In genomic region chr10:94118993-94119392, GRCm38 (mm10) we compare ENCODE assay signal across 16 mouse cellular contexts.
"Had no signal": no experiment of that assay in that cellular context is flagged by ENCODE, and none has a peak within 500 bp of the region (broad histone marks: within the 10 kb centered on the region; RNA-seq: fewer than 3 reads in every experiment).

No protein-coding gene starts in this region.

- H3K4me2 ChIP-seq: hindbrain, embryonic 15.5 days; limb, embryonic 12.5 days; neural tube, embryonic 15.5 days; stomach, embryonic 15.5 days had no signal

- DNase-seq: kidney, adult 8-10 months; kidney, postnatal 25 days; layer of hippocampus, adult 9-11 months; layer of hippocampus, postnatal 36 days; lung, adult 18-20 months; lung, postnatal 36 days; spleen, adult 18-20 months; thymus, adult 2 months; thymus, postnatal 25 days had no signal

- H3K4me3 ChIP-seq: hindbrain, embryonic 15.5 days; limb, embryonic 12.5 days; midbrain, embryonic 10.5 days; myocyte; neural tube, embryonic 15.5 days; stomach, embryonic 15.5 days had no signal

- H3K36me3 ChIP-seq: neural tube, embryonic 15.5 days; stomach, embryonic 15.5 days had no signal

- H3K4me1 ChIP-seq: hindbrain, embryonic 15.5 days; neural tube, embryonic 15.5 days had no signal

- H3K9ac ChIP-seq: hindbrain, embryonic 15.5 days; limb, embryonic 12.5 days; neural tube, embryonic 15.5 days; stomach, embryonic 15.5 days had no signal

- H3K9me3 ChIP-seq: hindbrain, embryonic 15.5 days; limb, embryonic 12.5 days; midbrain, embryonic 10.5 days; neural tube, embryonic 15.5 days; stomach, embryonic 15.5 days had no signal

- H3K27ac ChIP-seq: hindbrain, embryonic 15.5 days; limb, embryonic 12.5 days; midbrain, embryonic 10.5 days; neural tube, embryonic 15.5 days; stomach, embryonic 15.5 days had no signal

- H3K27me3 ChIP-seq: hindbrain, embryonic 15.5 days; limb, embryonic 12.5 days; neural tube, embryonic 15.5 days; stomach, embryonic 15.5 days had no signal

- ATAC-seq: lung, postnatal 0 days had no signal
